Comparison of ENCODE assay signal across 16 mouse cellular contexts in genomic region chr15:42372704-42373286, GRCm38 (mm10).
DNase-seq lines count a peak whose midpoint lies in the region; TF ChIP-seq lines count a peak whose summit lies in the region.
"Had no signal": no experiment of that assay in that cellular context is flagged by ENCODE, and none has a peak within 500 bp of the region (broad histone marks: within the 10 kb centered on the region; RNA-seq: fewer than 3 reads in every experiment).

No protein-coding gene starts in this region.

- peak; percentile 24 for DNase-seq in 416B (ENCODE audit: low read depth)
- DNase-seq in MEL (ENCODE audit: low read depth, low spot score): peak; percentile 57
- DNase-seq in forelimb bud, embryonic 11.5 days (ENCODE audit: low read depth, low spot score): peak; percentile 46
- peak; percentile 7 for DNase-seq in kidney, postnatal 10 days
- DNase-seq in layer of hippocampus, adult 8-10 months (ENCODE audit: low spot score in 2 of 2): no peak
- no peak for DNase-seq in spleen, adult 12 weeks (ENCODE audit: low spot score)
- DNase-seq in heart, embryonic 10.5 days (ENCODE audit: low spot score): no peak
- DNase-seq: cerebellum, adult 9-11 months; heart, postnatal 36 days; layer of hippocampus, postnatal 36 days had no signal

- no peaks in the 10 kb centered on the region for H3K9me3 ChIP-seq in MEL (replicated peaks; ENCODE audit: insufficient read depth, low read length)
- no peaks in the 10 kb centered on the region for H3K9me3 ChIP-seq in heart, embryonic 10.5 days
- H3K9me3 ChIP-seq: embryonic facial prominence, embryonic 12.5 days; G1E; heart, embryonic 13.5 days; liver, embryonic 15.5 days; midbrain, embryonic 12.5 days had no signal

- WGBS in heart, embryonic 10.5 days: 90% methylated on average over 2 of the region's 2 CpGs

- H3K36me3 ChIP-seq in MEL (ENCODE audit: control insufficient read depth in 1 of 2, insufficient read depth in 2 of 2, low read length in 2 of 2): peaks cover 0 to 13% of the 10 kb centered on the region in 2 experiments; a peak in 2 of 4 replicates
- no peaks in the 10 kb centered on the region for H3K36me3 ChIP-seq in heart, embryonic 10.5 days
- H3K36me3 ChIP-seq: embryonic facial prominence, embryonic 12.5 days; G1E; heart, embryonic 13.5 days; liver, embryonic 15.5 days; midbrain, embryonic 12.5 days had no signal

- H3K27ac ChIP-seq in MEL (ENCODE audit: control insufficient read depth, low read depth, low read length): no peak overlapping the region
- no peak overlapping the region for H3K27ac ChIP-seq in heart, embryonic 10.5 days
- H3K27ac ChIP-seq: embryonic facial prominence, embryonic 12.5 days; heart, embryonic 13.5 days; liver, embryonic 15.5 days; midbrain, embryonic 12.5 days had no signal

- no peak overlapping the region for H3K9ac ChIP-seq in MEL (ENCODE audit: control insufficient read depth, low read depth, low read length, poor library complexity, severe bottlenecking)
- H3K9ac ChIP-seq: embryonic facial prominence, embryonic 12.5 days; heart, embryonic 13.5 days; liver, embryonic 15.5 days; midbrain, embryonic 12.5 days had no signal

- H3K79me2 ChIP-seq in MEL (ENCODE audit: control insufficient read depth, insufficient read depth, low read length, poor library complexity): no peaks in the 10 kb centered on the region

- TF ChIP-seq EP300 in MEL (IDR thresholded peaks at IDR 0.05; ENCODE audit: low read depth in 1 of 2, low read length in 2 of 2): no peak

- TF ChIP-seq CTCF in MEL (IDR thresholded peaks at IDR 0.05 in 2 of 3, conservative IDR thresholded peaks at IDR 0.05 in 1 of 3; ENCODE audit: control insufficient read depth in 1 of 3, insufficient read depth in 1 of 3, low read depth in 2 of 3, low read length in 3 of 3, poor library complexity in 1 of 3, severe bottlenecking in 1 of 3): no peak

- H3K4me3 ChIP-seq in MEL (ENCODE audit: control insufficient read depth in 1 of 2, insufficient read depth in 1 of 2, low read depth in 2 of 2, low read length in 2 of 2): no peak overlapping the region
- no peak overlapping the region for H3K4me3 ChIP-seq in heart, embryonic 10.5 days
- H3K4me3 ChIP-seq: embryonic facial prominence, embryonic 12.5 days; heart, embryonic 13.5 days; liver, embryonic 15.5 days; midbrain, embryonic 12.5 days; myocyte had no signal

- TF ChIP-seq POLR2A in MEL (IDR thresholded peaks at IDR 0.05; ENCODE audit: control insufficient read depth in 1 of 2, insufficient read depth in 1 of 2, low read depth in 1 of 2, low read length in 2 of 2, poor library complexity in 1 of 2): no peak

- TF ChIP-seq RAD21 in MEL (IDR thresholded peaks at IDR 0.05; ENCODE audit: low read depth, low read length): no peak

- no peaks in the 10 kb centered on the region for H3K27me3 ChIP-seq in MEL (ENCODE audit: control insufficient read depth in 1 of 2, insufficient read depth in 2 of 2, low read length in 2 of 2)
- no peaks in the 10 kb centered on the region for H3K27me3 ChIP-seq in heart, embryonic 10.5 days (ENCODE audit: insufficient read depth, poor library complexity, severe bottlenecking)
- H3K27me3 ChIP-seq: embryonic facial prominence, embryonic 12.5 days; heart, embryonic 13.5 days; liver, embryonic 15.5 days; midbrain, embryonic 12.5 days had no signal

- no peaks in the 10 kb centered on the region; a peak in 1 of 4 replicates for H3K4me1 ChIP-seq in MEL (ENCODE audit: control insufficient read depth in 1 of 2, insufficient read depth in 2 of 2, low read length in 2 of 2)
- peaks cover 7% of the 10 kb centered on the region; the same call in 1 of the 2 replicates for H3K4me1 ChIP-seq in heart, embryonic 10.5 days
- H3K4me1 ChIP-seq: liver, embryonic 15.5 days; midbrain, embryonic 12.5 days had no signal

TF ChIP-seq in MEL, 35 proteins besides CTCF, POLR2A, EP300 and RAD21:
- TF ChIP-seq MXI1 (IDR thresholded peaks at IDR 0.05; ENCODE audit: low read depth, low read length): no peak
- no peak for TF ChIP-seq BHLHE40 (IDR thresholded peaks at IDR 0.05; ENCODE audit: borderline replicate concordance, low read depth, low read length)
- no peak for TF ChIP-seq HCFC1 (IDR thresholded peaks at IDR 0.05; ENCODE audit: low read depth, low read length)
- no peak for TF ChIP-seq MEF2A (IDR thresholded peaks at IDR 0.05; ENCODE audit: extremely low read depth, insufficient replicate concordance, low read depth, low read length, poor library complexity, severe bottlenecking)
- no peak for TF ChIP-seq RCOR1 (IDR thresholded peaks at IDR 0.05; ENCODE audit: low read depth, low read length)
- no peak for TF ChIP-seq USF1 (IDR thresholded peaks at IDR 0.05; ENCODE audit: low read depth, low read length)
- no peak for TF ChIP-seq USF2 (IDR thresholded peaks at IDR 0.05; ENCODE audit: borderline replicate concordance in 1 of 2, insufficient read depth in 1 of 2, low read depth in 1 of 2, low read length in 2 of 2)
- no peak for TF ChIP-seq MAX (IDR thresholded peaks at IDR 0.05; ENCODE audit: low read length)
- no peak for TF ChIP-seq CHD2 (IDR thresholded peaks at IDR 0.05; ENCODE audit: low read length)
- no peak for TF ChIP-seq ZNF384 (IDR thresholded peaks at IDR 0.05; ENCODE audit: low read depth, low read length)
- TF ChIP-seq CHD1 (IDR thresholded peaks at IDR 0.05; ENCODE audit: low read depth, low read length): no peak
- TF ChIP-seq NELFE (IDR thresholded peaks at IDR 0.05; ENCODE audit: low read depth, low read length): no peak
- TF ChIP-seq JUND (IDR thresholded peaks at IDR 0.05; ENCODE audit: low read depth, low read length): no peak
- TF ChIP-seq MAFK (IDR thresholded peaks at IDR 0.05; ENCODE audit: borderline replicate concordance, low read depth, low read length): no peak
- TF ChIP-seq MYC (IDR thresholded peaks at IDR 0.05; ENCODE audit: low read depth, low read length): no peak
- TF ChIP-seq E2F4 (IDR thresholded peaks at IDR 0.05; ENCODE audit: borderline replicate concordance, low read depth, low read length): no peak
- no peak for TF ChIP-seq POLR2AphosphoS2 (IDR thresholded peaks at IDR 0.05; ENCODE audit: low read length)
- TF ChIP-seq KAT2A (conservative IDR thresholded peaks at IDR 0.05; ENCODE audit: low read depth, low read length): no peak
- TF ChIP-seq NRF1 (IDR thresholded peaks at IDR 0.05; ENCODE audit: insufficient read depth, low read depth, low read length, poor library complexity, severe bottlenecking): no peak
- no peak for TF ChIP-seq SMC3 (IDR thresholded peaks at IDR 0.05; ENCODE audit: low read depth, low read length)

Comparison
In these comparisons a context has a peak if more than half of its experiments do, and no peak if none do; other contexts are left out.
1. DNase-seq: peak in 416B (single experiment), MEL (single experiment), forelimb bud, embryonic 11.5 days (single experiment) and kidney, postnatal 10 days (single experiment); none in layer of hippocampus, adult 8-10 months (0 of 2), spleen, adult 12 weeks (single experiment) and heart, embryonic 10.5 days (single experiment).